Mouse (Mus musculus) limb, embryonic 10.5 days (tissue): ENCODE data around the gene Uqcr11. TPM values are rescaled to one million over a fixed set of nuclear protein-coding genes. Genes with fewer than 3 reads are reported as not detected.

Experiments used
- DNase-seq: peaks from one replicate; pipeline ENCODE4 v3.0.0-alpha.2; 2017; ENCODE audit warnings: low spot score
- H3K27ac ChIP-seq: fragments of 300-500 bp; sonication (generic); 2 replicates; pipeline ENCODE4 v1.5.1; 2016; ENCODE audit warnings: mild to moderate bottlenecking
- H3K27me3 ChIP-seq: fragments of 300-500 bp; sonication (generic); 2 replicates; pipeline ENCODE4 v1.6.1; 2016; ENCODE audit warnings: low read depth, mild to moderate bottlenecking; ENCODE audit not compliant: poor library complexity, severe bottlenecking
- H3K36me3 ChIP-seq: fragments of 300-500 bp; sonication (generic); 2 replicates; pipeline ENCODE4 v1.6.1; 2016; ENCODE audit warnings: mild to moderate bottlenecking, moderate library complexity
- H3K4me1 ChIP-seq: fragments of 300-500 bp; sonication (generic); 2 replicates; pipeline ENCODE4 v1.6.1; 2016
- H3K4me3 ChIP-seq: fragments of 300-500 bp; sonication (generic); 2 replicates; pipeline ENCODE4 v1.5.1; 2016; ENCODE audit warnings: mild to moderate bottlenecking, moderate library complexity
- H3K9me3 ChIP-seq: fragments of 300-500 bp; sonication (generic); replicated peaks from 2 replicates; pipeline ENCODE4 v1.6.1; 2016; ENCODE audit warnings: mild to moderate bottlenecking
- WGBS: fragments of 180-500 bp; shearing (Covaris S2); methylation state at CpG from one replicate; pipeline ENCODE4 v1.1.7; 2016; 5-methylcytosine and 5-hydroxymethylcytosine counted together
- polyA plus RNA-seq: library from polyadenylated mRNA; unstranded; fragments of >200 nt; fragmentation: Nextera tagmentation; extraction: Ambion mirVana; gene quantifications from 2 replicates; pipeline ENCODE4 v1.2.1, GENCODE M21; 2016

Gene Uqcr11
- polyA plus RNA-seq, 1 experiment from 2014 or later, result 651 TPM

DNA sequence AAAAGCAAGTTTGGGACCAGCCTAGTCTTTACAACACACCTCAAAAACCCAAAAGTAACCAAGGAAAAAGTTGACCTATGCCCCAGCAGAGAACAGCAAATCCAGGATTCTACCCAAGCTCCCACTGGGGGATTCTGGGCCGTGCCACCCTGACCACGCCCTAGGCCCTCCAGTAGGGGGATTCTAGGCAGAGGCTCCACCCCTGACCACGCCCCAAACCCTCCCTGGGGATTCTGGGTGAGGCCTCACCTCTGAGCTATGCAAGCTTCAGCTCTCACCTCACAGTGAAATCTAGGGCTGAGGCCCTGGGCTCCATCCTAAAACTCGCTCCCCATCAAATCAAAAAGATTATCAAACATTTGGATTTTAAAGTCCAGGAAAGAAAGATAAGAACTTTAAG lies 16.9 kb upstream of the Uqcr11 start:
- H3K36me3 ChIP-seq, result peaks cover 100% of the 10 kb centered on the region
- no peaks in the 10 kb centered on the region for H3K9me3 ChIP-seq
- no peak overlapping the region for H3K4me3 ChIP-seq
- 54% methylated on average over 4 of the region's 4 CpGs for WGBS
- no peak for DNase-seq
- H3K4me1 ChIP-seq, result 0 out of 2 replicates have a peak, but pooled peaks cover 9% of the 10 kb centered on the region
- no peaks in the 10 kb centered on the region for H3K27me3 ChIP-seq
- H3K27ac ChIP-seq, result no peak overlapping the region

DNA sequence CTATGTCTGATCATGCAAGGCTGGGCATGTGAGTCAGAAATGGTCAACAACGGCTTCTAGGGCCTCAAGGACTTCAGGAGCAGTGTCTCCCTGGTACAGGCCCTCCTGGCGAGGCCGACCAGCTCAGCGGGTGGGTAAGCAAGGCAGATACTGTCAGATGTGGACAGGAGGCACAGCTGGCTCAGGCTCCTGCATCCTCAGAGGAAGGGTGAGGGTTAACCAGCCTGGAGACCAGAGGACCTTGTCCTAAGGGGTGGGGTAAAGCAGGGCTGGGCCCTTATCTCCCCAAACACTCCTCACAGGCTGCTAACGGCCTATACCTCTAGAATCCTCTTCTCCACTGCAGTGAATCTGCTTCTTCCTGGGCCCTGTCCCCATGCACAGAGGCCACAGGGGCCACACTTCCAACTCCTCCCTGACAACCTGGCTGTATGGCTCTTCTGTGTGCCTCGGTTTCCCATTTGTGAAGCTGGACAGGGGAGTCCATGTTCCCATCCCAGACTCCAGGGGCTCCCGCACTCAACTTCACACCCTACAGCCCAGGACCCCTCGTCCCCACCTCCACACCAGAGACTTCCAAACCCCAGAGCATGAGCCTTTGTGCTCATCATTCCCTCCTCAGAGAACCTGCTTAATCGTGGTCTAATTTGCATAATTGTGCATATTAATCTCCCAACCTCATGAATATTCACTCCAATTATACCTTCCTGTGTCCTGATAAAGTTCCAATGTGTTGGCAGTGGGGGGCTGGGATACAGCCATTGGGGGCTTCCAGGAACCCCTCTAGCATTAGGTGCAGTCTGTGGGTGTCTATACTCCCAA lies 15.2 kb upstream of the Uqcr11 start:
- Histone ChIP-seq H3K9me3 (no peaks in the 10 kb centered on the region), H3K4me1 (0 out of 2 replicates have a peak, but pooled peaks cover 9% of the 10 kb centered on the region), H3K36me3 (peaks cover 100% of the 10 kb centered on the region), H3K27me3 (no peaks in the 10 kb centered on the region), H3K27ac (no peak overlapping the region; the same call in 1 of the 2 replicates), H3K4me3 (no peak overlapping the region)
- WGBS, result 92% methylated on average over 9 of the region's 9 CpGs
- DNase-seq, result no peak

DNA sequence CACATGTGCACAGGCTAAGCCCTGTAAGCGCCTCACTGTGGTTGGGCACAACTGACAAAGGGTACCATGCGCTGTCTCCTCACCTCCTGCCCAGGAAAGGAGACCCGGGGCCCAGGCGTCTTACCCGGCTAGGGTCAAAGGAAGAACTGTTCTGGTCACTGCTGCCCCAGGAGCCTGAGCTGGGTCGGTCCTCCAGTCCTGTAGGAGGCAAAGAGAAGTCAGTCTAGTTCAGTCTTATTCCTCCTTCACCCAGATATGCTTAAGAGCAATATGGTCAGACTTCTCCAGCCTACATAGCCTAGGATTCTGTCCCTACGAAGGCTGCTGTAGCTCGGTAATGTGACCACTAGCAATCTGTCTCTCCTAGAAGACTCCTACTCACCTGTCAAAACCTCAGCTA lies 14.6 kb upstream of the Uqcr11 start:
- Histone ChIP-seq H3K4me3 (peak overlapping the region; percentile 23), H3K4me1 (0 out of 2 replicates have a peak, but pooled peaks cover 9% of the 10 kb centered on the region), H3K9me3 (no peaks in the 10 kb centered on the region), H3K27ac (no peak overlapping the region; the same call in 1 of the 2 replicates), H3K36me3 (peaks cover 100% of the 10 kb centered on the region), H3K27me3 (no peaks in the 10 kb centered on the region)
- WGBS, result 95% methylated on average over 8 of the region's 8 CpGs
- no peak for DNase-seq

DNA sequence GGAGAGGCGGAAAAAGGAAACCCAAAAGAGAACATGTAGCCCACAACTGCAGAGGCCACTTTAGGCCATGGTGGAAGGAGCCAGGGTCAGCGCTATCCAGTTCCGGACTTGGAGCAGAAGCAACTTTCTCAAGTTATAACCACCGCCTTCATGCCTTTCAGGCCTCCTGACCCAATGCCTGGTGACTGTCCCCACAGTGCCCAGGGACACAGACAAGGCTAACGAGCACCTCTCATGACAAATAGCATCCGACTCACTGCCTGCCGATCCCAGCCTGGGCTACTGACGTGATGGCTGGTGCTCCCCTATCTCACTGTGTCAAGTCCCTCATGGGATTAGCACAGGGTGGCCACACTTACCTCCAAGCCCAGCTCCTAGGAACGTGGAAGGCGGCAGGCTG lies 14.1 kb upstream of the Uqcr11 start:
- Histone ChIP-seq H3K4me1 (0 out of 2 replicates have a peak, but pooled peaks cover 9% of the 10 kb centered on the region), H3K9me3 (no peaks in the 10 kb centered on the region), H3K36me3 (peaks cover 100% of the 10 kb centered on the region), H3K27me3 (no peaks in the 10 kb centered on the region), H3K27ac (no peak overlapping the region), H3K4me3 (peak overlapping the region; percentile 23)
- no peak for DNase-seq
- WGBS, result 93% methylated on average over 10 of the region's 10 CpGs

DNA sequence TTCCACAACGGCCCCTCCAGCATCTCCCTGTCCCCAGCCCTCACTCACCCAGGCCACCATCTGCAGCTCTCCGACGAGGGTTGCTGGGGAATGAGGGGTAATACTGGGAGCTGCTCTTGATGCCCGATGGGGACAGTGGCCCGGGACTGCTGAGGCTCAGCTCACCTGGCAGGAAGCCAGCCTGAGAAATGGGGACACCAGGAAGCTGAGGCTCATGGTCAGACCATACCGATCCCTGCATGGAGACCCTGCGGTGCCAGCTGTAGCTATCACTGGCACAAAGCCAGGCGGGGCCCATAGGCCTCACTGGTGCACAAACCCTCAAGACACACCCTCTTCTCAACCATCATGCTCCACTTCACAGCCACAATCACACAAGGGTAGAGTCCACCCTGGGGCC lies 12.8 kb upstream of the Uqcr11 start:
- Histone ChIP-seq H3K27ac (no peak overlapping the region), H3K4me3 (no peak overlapping the region), H3K36me3 (peaks cover 100% of the 10 kb centered on the region), H3K27me3 (no peaks in the 10 kb centered on the region), H3K4me1 (0 out of 2 replicates have a peak, but pooled peaks cover 9% of the 10 kb centered on the region), H3K9me3 (no peaks in the 10 kb centered on the region)
- WGBS, result 94% methylated on average over 8 of the region's 8 CpGs
- DNase-seq, result no peak

DNA sequence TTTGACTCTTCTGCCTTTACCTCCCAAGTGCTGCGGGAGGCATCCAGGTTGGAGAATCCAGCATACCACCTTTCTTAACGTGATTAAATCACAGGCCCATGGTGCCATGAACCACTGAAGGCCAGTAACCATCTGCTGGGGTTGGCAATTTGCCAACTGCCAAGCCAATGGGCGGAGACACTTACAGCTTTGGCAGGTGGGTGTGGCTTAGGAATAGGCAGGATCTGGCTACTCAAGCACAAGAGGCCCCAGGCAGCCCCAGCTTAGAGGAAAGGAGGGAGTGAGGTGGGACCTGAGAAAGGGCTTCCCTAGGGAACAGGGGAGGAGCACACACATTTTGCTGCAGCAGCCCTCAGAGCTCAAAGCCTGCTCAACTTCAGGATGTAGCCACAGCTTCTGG lies 11.7 kb upstream of the Uqcr11 start:
- 86% methylated on average over 3 of the region's 3 CpGs for WGBS

DNA sequence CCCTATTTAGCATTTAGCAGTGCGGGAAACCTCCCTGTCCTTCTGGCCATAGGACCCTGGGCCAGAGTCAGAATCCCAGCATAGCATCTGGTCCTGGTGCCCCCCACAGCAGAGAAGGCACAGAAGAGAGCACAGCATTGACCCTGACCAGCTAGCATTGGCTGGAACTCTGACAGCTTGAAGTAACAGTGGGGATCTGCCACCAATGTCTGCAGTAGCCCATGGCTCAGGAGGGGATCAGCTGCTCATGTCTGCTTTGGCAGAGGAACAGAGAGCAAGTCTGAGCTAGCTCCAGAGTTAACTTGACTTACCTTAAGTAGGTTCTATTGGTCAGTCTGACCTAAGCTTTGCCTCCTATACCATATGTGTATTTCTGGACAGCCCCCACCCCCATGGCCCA lies 11.2 kb upstream of the Uqcr11 start:
- no peaks in the 10 kb centered on the region for H3K27me3 ChIP-seq
- no peaks in the 10 kb centered on the region for H3K9me3 ChIP-seq
- peaks cover 100% of the 10 kb centered on the region for H3K36me3 ChIP-seq
- no peak overlapping the region for H3K4me3 ChIP-seq
- DNase-seq, result no peak
- WGBS, result 96% methylated on average over 1 of the region's 1 CpGs
- no peak overlapping the region for H3K27ac ChIP-seq
- no peaks in the 10 kb centered on the region for H3K4me1 ChIP-seq

More for the DNA sequence above, 11.7 kb upstream of the Uqcr11 start:
- Histone ChIP-seq H3K27me3 (no peaks in the 10 kb centered on the region), H3K9me3 (no peaks in the 10 kb centered on the region), H3K4me1 (no peaks in the 10 kb centered on the region), H3K4me3 (no peak overlapping the region), H3K27ac (no peak overlapping the region), H3K36me3 (peaks cover 100% of the 10 kb centered on the region)
- DNase-seq, result no peak

DNA sequence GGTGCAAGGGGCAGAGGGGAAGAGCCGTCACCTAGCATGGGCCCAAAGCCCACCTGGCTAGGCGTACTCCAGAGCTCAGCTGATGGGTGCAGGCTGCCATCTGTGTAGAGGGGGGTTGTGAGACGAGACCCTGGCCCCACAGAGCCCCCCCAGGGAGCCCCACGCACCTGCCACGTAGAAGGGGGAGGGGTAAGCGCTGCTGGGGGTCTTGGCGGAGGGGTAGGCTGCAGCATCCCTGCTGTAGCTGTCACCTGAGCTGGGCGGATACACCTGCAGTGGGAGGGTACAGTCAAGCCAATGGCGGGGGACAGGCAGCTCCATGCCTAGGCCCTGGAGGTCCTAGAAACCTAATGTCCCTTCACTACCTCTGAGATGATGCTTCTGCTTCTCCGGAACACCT lies 10.7 kb upstream of the Uqcr11 start:
- Histone ChIP-seq H3K27ac (no peak overlapping the region), H3K4me3 (no peak overlapping the region), H3K9me3 (no peaks in the 10 kb centered on the region), H3K27me3 (no peaks in the 10 kb centered on the region), H3K4me1 (no peaks in the 10 kb centered on the region), H3K36me3 (peaks cover 100% of the 10 kb centered on the region)
- DNase-seq, result no peak
- 94% methylated on average over 10 of the region's 10 CpGs for WGBS

DNA sequence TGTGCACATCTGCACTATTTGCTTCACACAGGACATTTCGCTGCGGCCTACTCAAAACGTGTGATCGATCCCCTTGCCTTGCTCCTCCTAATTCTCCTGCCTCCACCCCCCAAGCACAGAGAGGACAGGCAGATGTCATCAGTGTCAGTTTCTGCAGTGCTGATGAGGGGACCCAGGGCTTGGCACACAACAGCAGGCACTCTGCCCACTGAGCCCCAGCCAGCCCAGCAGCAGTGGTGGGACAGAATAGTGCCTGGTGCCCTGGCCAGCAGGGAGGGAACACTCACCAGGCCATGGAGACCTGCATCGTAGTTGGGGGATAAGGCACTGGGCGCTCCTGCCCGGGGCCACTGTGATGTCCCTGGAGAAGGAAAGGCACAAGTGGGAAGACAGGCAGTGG lies 8.9 kb upstream of the Uqcr11 start:
- Histone ChIP-seq H3K27me3 (no peaks in the 10 kb centered on the region), H3K4me3 (peak overlapping the region; percentile 11; the same call in 1 of the 2 replicates), H3K36me3 (peaks cover 100% of the 10 kb centered on the region), H3K9me3 (no peaks in the 10 kb centered on the region), H3K4me1 (no peaks in the 10 kb centered on the region), H3K27ac (no peak overlapping the region)
- no peak for DNase-seq
- WGBS, result 93% methylated on average over 7 of the region's 7 CpGs

DNA sequence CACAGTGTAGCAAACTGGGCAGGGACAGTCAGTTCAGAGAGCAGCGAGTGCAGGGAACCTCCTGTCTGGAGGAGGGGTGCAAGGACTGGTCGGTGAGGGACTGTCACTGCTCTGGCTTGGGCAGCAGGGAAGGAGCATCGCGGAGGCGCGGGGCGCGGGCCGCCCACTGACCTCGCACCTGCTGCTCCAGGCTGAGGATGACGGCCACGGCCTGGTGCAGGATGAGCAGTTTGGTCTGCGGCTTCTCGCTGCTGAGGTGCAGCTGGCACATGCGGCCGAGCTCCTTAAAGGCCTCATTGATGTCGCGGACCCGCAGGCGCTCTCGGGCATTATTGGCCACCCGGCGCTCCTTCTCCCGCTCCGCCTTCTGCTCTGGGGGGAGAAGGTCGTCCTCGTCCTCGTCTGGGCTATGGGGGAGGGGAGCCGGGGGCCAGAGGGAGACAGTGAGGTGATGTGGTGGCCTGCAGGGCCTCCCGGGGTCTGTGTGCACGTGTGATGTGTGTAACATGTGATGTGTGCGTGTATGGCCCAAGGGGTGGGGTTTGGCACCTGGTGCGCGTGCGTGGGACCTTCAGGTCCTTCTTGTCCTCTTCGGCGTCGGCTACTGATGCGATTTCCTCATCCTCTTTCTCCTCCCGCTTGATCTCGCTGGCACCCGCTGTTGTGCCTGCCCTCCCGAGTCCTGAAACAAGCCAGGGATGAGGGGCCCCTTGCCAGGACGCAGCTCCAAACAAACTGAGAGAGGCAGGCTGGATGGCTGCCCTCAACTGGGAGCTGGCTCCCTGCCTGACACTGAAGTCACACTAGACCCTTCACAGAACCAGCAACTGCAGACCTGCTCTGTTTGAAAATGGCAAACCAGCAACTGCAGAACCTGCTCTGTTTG lies 6.3 kb upstream of the Uqcr11 start:
- H3K27ac ChIP-seq, result no peak overlapping the region
- no peak overlapping the region for H3K4me3 ChIP-seq

DNA sequence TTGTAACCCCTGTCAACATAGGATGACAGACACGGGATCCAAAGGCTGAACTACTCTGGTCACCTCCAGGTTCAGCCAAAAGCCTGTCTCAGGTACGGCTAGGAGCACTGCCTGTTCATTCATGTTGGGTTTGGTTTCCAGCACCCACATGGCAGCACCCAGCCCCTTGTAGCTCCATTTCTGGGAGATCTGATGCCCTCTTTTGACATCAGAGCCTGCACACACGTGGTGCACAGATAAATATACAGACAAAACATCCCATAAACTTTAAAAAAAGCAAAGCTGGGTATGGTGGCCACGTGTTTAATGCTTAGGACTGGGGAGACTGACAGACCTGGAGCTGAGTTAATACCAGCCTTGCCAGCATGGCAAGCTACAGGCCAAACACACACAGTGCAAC lies 1.3 kb upstream of the Uqcr11 start:
- H3K9me3 ChIP-seq, result no peaks in the 10 kb centered on the region
- H3K27me3 ChIP-seq, result no peaks in the 10 kb centered on the region
- peak overlapping the region; percentile 85; the same call in 1 of the 2 replicates for H3K4me3 ChIP-seq
- peaks cover 24% of the 10 kb centered on the region for H3K4me1 ChIP-seq
- DNase-seq, result no peak
- 52% methylated on average over 4 of the region's 4 CpGs for WGBS
- H3K36me3 ChIP-seq, result peaks cover 66% of the 10 kb centered on the region
- H3K27ac ChIP-seq, result 0 out of 2 replicates have a peak overlapping the region, but pooled peaks have one; percentile 73

More for the DNA sequence above, 6.3 kb upstream of the Uqcr11 start:
- H3K4me1 ChIP-seq, result peaks cover 2% of the 10 kb centered on the region
- no peaks in the 10 kb centered on the region for H3K27me3 ChIP-seq
- WGBS, result 92% methylated on average over 44 of the region's 44 CpGs
- no peaks in the 10 kb centered on the region for H3K9me3 ChIP-seq
- DNase-seq, result no peak
- H3K36me3 ChIP-seq, result peaks cover 95% of the 10 kb centered on the region

DNA sequence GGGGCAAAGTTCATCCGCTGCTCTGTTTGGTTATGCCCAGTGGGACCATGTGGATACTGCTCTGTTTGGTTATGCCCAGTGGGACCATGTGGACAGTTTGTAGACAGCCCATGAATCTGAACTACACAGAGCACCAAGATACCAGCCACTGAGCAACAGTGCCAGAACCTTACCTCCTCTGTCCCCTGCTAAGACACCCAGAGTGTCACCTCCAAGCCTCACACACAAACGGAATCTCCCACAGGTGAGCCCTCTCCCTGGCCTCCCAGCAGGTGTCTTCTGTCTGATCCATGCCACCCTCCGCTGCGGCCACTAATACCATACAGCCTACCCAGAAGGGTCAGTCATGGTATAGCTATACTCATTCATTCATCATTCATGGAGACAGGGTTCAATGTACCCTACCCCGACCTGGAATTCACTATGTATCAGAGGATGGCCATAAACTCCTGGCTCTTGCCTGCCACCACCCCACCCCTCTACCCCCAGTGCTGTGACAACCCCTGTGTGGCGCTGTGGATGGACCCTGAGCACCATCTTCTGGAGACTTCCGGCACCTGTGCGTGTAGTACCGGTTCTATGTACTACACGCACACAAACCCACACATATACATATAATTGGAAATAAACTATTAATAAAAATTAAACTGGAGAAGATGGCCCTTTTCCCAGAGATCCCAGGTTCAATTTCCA lies 1.0 kb downstream of the Uqcr11 start:
- no peaks in the 10 kb centered on the region for H3K9me3 ChIP-seq
- H3K27ac ChIP-seq, result peak overlapping the region; percentile 73; the same call in 1 of the 2 replicates
- DNase-seq, result no peak
- H3K4me1 ChIP-seq, result peaks cover 30% of the 10 kb centered on the region
- WGBS, result 57% methylated on average over 10 of the region's 10 CpGs
- H3K36me3 ChIP-seq, result peaks cover 66% of the 10 kb centered on the region
- peak overlapping the region; percentile 85 for H3K4me3 ChIP-seq
- H3K27me3 ChIP-seq, result no peaks in the 10 kb centered on the region
